Mouse (Mus musculus): ENCODE measurements around the gene Immt.
"Not testable (repeated sequence)": the region's sequence is repeated elsewhere in the genome, so short reads cannot be mapped to it uniquely, and the experiment has no call there.

Gene Immt

DNA sequence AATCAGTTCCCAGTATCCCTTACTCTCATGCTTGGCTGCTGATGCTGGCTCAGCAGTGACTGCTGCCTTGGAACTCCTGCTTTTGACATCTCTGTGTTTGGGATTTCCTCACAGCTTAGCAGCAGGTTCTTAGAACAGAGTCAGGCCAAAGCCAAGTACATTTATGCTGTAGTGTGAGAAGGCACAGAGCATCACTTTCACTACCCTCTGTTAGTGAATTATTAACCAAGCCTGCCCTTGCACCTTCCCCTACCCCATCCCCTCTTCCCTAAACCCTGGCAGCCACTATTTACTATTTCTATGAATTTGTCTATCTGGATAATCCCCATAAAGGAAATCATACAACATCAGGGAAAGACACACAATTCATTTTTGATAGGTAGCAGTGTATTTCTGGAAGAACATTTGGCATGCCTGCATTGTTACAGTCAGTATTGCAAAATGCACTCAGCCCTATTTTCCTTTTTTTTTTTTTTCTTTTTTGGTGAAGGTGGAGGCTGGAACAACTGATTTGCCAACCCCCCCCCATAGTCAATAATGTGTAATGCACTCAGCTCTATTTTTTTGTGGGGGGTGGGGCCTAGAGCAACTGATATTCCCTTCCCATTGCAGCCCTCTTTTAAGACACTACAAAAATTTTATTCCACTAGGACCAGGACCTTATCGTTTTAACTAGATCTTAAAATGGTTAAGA is 9.6 kb downstream of the Immt start:
- DNase-seq (ENCODE audit: low spot score in 2 of 2), result no peak

DNA sequence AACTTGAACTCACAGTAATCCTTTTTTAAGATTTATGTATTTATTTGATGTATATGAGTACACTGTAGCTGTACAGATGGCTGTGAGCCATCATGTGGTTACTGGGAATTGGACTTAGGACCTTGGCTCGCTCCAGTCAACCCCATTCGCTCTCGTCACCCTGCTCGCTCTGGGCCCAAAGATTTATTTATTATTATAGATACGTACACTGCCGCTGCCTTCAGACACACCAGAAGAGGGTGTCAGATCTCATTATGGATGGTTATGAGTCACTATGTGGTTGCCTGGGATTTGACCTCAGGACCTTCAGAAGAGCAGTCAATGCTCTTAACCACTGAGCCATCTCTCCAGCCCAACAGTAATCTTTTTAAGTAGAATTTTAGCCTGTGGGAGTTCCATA is 15.8 kb downstream of the Immt start:
- not testable (repeated sequence) for DNase-seq (ENCODE audit: low spot score in 2 of 2)

DNA sequence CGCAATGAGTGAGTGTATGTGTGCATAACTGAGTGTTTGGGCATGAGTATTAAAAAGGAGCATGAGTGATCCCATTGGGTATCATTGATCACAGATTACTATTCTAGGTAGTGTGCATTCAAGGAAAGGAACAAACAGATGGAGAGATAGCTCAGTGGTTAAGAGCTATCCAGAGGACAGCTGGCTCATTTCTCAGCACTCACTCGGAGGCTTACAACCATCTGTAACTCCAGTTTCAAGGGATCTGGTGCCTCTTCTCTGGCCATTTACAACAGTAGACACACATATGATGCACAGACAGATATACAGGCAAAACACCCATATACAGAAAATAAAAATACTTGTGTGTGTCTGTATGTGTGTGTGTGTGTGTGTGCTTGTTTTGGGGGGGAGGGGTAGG is 36.6 kb downstream of the Immt start:
- DNase-seq (ENCODE audit: low spot score in 2 of 2), result no peak

DNA sequence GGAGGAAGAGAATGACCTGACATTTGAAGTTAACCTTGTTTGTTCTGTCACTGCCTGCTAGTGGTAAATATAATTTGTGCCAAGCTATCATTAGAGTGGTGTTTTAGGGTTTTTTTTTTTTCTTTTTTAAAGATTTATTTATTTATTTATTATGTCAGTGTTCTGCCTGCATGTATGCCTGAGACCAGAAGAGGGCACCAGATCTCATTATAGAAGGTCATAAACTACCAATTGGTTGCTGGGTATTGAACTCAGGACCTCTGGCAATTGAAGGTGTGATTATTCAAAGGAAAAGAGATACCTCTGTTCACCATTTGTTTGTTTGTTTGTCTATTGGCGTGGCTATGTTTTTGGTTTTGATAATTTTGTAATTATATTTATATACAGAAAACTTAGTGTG is 37.7 kb downstream of the Immt start:
- no peak for DNase-seq (ENCODE audit: low spot score in 2 of 2)

DNA sequence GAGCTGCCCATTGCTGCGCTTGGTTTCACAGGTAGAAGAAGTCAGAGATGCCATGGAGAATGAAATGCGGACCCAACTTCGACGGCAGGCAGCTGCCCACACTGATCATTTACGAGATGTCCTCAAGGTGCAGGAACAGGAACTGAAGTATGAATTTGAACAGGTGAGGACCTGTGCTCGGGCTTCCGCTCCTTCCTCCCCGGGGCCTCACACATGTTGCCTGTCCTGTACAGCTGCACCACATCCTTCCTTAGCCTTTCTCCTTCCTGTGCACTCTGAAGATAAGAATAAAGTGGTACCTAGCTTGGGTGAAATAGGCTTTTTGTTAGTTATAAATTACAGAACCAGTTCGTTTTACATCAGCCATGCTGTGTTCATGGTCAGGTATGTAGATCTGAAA is 40.3 kb downstream of the Immt start:
- DNase-seq (ENCODE audit: low spot score in 2 of 2), result no peak

DNA sequence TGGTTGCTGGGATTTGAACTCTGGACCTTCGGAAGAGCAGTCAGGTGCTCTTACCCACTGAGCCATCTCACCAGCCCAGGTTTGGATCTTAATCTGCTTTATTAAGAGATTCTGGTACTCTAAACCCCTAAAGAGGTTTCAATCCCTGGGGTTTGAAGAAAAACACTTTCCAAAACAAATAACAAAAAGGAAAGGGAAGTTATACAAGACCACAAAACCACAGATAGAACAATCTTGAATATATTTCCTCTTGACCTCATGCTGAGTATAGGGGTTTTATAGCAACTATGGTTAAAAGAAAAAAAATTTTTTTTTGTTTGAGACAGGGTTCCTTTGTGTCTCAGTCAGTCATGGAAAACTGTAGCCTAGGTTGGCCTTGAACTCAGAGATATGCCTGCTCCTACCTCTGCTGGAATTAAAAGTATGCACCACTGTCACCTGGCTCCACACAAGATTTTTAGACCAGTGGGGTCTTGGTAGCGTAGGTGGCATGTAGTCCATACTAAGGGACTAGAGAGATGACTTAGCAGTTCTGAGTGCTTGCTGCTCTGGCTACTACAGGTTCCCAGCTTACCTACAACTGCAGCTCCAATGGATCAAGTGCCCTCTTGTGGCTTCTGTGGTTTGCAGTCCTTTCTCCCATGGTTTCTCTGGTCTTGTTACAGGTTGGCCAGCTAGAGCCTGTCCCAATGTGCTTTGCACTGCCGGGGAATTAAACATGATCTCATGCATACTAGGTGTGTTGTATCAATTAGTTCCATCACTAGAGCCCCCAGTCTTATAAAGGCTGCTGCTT is 47.0 kb downstream of the Immt start:
- DNase-seq (ENCODE audit: low spot score in 2 of 2), result no peak

DNA sequence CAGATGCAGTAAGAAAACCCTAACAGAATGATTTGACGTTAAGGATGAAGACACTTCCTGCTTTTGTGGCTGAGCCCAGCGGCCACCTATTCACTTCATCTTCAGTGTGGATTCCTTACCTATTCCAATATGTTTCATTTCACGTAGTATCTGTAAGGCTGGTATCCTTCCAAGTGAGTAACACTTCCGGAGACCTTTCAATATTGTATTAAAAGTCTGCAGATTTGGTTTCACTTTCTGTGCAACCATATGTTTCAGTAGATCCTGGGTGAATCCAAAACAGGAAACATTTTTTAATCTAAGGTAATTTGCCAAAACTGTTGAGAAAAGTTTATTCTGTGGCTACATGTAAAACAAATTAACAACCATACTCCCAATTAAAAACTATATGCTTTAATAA is 62.1 kb downstream of the Immt start:
- no peak for DNase-seq (ENCODE audit: low spot score in 2 of 2)

DNA sequence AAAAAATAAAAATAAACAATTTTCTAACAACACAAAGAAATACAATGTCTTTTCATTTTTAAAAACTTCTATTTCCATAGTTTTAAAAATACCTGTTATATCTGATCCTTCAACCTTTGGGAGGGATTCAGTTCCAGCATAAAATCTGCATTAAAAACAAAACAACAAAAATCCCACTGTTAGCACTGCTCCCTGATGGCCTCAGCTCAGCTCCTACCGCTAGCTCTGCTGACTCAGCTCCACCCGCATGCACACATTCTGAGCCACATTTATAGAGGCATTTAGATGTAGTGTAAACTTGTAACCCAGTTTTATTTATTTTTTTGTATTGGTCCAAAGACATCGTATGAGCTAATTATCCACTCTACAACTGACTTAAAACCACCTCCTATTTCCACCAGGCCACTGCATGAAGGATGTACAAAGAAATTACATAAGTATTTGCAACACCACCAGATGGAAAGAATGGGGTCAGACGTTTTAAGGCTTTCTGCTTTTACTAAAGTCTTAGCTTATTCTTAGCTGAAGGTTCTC is 76.6 kb downstream of the Immt start:
- no peak for DNase-seq (ENCODE audit: low spot score in 2 of 2)

DNA sequence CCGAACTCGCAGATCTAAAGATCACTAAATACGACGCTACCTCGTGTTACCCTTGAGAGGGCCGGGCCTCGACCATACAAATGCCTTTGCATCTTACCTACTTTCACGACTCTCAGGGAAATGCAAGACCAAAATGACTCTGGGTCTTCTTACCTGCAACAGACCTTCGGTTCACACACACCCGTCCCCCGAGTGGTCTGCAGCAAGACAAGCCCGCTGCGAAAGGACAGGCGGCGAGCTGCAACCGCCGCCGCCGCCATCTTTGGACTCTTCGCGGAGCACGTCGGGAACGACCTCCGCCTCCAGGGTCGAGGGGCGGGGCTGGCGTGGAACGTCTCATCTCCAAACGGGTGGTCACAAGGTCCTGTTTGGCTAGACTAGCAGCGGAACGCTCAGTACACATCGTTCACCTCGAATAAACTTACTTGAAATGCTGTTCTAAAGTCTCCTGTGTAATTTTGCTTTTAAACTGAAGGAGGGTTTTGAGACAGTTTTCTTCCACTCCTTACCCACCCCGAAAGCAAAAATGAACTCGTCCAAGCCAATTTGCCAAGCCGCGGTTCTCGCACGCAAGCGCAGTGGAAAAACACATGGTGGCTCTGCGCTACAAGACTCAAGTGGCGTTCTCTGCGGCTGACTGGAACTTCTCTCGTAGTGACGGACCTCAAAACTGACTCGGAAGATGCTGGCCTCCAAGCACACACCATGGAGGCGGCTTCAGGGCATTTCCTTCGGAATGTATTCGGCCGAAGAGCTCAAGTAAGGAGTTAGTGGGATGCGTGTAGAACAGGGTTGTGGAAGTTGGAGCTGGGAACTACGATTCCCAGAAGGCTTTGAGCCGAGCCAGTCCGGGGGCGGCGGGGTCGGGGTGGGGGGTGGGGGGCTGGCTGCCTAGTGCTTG is 77.6 kb downstream of the Immt start, which contains the start of the genes Ptcd3 and Polr1a:
Ptcd3 (minus strand) TSS at position 270 of the 901 bp plus-strand sequence.
Polr1a (plus strand) TSS at position 573 of the 901 bp plus-strand sequence.
- peak; percentile 80 to 92 for DNase-seq (ENCODE audit: low spot score in 2 of 2)

DNA sequence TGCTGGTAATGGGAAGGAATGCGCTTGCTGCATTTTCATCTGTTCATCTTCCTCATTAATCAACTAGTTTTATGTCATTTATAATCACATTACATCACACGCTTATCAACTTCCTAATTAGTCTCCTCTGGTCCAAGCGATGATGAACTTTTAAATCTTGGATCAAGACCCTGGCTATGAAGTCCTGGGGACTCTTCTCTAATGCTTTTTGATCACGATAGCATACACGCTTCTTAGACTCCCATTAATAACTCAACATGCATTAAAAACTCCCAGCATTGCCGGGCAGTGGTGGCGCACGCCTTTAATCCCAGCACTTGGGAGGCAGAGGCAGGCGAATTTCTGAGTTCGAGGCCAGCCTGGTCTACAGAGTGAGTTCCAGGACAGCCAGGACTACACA is 78.3 kb downstream of the Immt start:
- DNase-seq (ENCODE audit: low spot score in 2 of 2), result peak in 1 of 2 experiments; percentile 5

DNA sequence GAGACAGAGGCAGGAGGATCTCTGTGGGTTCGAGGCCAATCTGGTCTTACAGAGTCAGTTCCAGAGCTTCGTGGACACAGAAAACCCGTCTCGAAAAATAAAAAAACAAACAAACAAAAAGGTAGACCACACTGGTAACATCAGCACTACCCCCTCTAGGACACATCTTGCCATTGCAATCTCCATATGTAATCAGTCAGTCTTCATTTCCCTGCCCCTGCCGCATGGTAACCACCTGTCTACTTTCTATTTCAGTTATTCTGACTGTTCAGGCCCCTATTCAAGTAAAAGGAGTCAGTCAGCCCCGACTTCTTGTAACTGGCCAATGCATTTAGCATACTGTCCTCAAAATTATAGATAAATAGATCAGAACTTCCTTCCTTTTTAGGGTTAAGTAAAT is 78.7 kb downstream of the Immt start:
- no peak for DNase-seq (ENCODE audit: low spot score in 2 of 2)

DNA sequence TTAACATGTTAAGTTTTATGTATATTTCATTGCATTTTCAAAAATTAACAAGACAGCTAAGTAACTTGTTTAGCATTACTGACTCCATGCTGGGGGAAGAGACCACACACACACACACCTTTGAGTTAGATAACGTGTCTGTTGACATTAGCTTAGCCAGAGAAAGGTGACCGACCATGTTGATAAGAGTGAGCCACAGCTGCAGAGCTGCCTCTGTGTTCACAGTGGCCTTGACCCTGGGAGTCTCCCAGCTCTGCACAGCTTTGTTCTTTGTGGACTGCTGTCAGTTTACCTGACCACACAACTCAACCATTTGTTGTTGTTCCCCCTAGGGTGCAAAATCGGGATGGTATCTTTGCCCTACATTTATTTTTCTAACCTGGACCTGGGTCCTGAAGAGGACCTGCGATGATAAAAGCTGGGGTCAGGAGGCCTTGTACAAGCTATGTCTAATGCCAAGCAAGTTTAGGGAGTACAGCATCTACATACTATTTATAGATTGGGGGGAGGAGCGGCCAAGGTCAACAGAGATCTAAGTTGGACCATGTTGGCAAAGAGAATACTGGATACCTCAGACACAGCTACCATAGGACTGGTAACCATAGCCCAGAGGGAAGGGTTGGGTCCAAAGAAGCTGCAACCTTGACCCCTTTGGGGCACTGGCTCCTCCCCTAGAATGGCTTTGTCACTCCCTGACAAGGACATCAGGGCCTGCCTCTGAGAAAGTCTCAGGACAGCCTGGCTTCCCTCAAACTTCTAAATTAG is 80.7 kb downstream of the Immt start:
- no peak for DNase-seq (ENCODE audit: low spot score in 2 of 2)

DNA sequence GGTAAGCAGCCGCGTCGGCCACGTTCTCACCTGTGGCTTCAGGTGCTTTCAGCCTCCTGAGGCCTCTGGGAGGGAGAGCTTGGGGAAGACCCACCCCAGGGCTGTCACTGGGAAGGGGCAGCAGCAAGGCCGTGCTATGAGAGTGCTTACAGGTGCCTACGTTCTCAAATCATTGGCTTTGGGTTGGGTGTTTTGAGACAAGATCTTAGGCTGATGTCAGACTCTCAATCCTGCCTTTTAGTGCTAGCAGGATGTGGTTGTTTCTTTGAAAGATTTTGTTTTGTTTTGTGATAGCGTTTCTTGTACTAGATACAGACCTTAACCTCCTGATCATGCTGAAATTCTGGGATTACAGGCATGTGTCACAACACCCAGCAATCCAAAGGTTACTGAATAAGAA is 89.6 kb downstream of the Immt start:
- no peak for DNase-seq (ENCODE audit: low spot score in 2 of 2)

DNA sequence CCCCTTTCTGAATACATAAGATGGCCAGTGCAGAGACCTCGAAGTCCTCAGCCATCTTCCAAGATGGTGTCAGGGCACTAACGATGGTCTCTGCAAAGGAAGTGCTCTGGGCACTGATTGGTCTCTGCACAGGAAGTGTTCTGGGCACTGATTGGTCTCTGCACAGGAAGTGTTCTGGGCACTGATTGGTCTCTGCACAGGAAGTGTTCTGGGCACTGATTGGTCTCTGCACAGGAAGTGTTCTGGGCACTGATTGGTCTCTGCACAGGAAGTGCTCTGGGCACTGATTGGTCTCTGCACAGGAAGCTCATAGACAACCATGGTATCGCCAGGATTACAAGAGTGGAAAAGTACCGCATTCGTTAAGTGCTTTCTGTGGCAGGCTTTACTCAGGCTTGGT is 94.1 kb downstream of the Immt start:
- DNase-seq (ENCODE audit: low spot score in 2 of 2), result not testable (repeated sequence)
